Mouse (Mus musculus) E14TG2a.4 (cell line): ENCODE measurements at regions not wholly inside any gene's neighbourhood (a gene's known extent, or its start where the extent isn't known, plus 50 kb on each side); places are given as distances from the start of the nearest gene placed in this dataset.

Experiments used
- H3K27me3 ChIP-seq: 2 replicates; pipeline ENCODE4 v1.6.1; 2014; ENCODE audit warnings: low read length, control low read depth; ENCODE audit not compliant: insufficient read depth
- H3K36me3 ChIP-seq: 2 replicates; pipeline ENCODE4 v1.6.1; 2014; ENCODE audit warnings: low read length, control low read depth; ENCODE audit not compliant: insufficient read depth
- H3K4me1 ChIP-seq: replicated peaks from 2 replicates; pipeline ENCODE4 v1.6.1; 2014; ENCODE audit warnings: low read depth, low read length, control low read depth
- H3K4me3 ChIP-seq: replicated peaks from 2 replicates; pipeline ENCODE4 v1.5.1; 2014; ENCODE audit warnings: mild to moderate bottlenecking, low read length
- H3K9me3 ChIP-seq: 2 replicates; pipeline ENCODE4 v1.6.1; 2014; ENCODE audit warnings: low read length, control low read depth
- CTCF ChIP-seq: conservative IDR thresholded peaks from 2 replicates; pipeline ENCODE4 v1.5.1; 2014; ENCODE audit warnings: low read length
- NANOG ChIP-seq: IDR thresholded peaks from 2 replicates; pipeline ENCODE4 v1.6.1; 2014; ENCODE audit warnings: borderline replicate concordance, low read length, mixed read lengths
- POU5F1 ChIP-seq: IDR thresholded peaks from 2 replicates; pipeline ENCODE4 v1.6.1; 2014; ENCODE audit warnings: low read length, borderline replicate concordance

- Histone ChIP-seq H3K9me3 (peaks cover 5% of the 10 kb centered on the region; the same call in 1 of the 2 replicates), H3K27me3 (no peaks in the 10 kb centered on the region), H3K4me1 (no peaks in the 10 kb centered on the region), H3K4me3 (no peak overlapping the region), H3K36me3 (no peaks in the 10 kb centered on the region)
- TF ChIP-seq NANOG, result no peak
- TF ChIP-seq CTCF, result no peak
- TF ChIP-seq POU5F1, result no peak
These were observed 153.6 kb upstream of the Zfp462 start for GRCm38 (mm10) chr4:54791217-54791742.

GRCm38 (mm10) chr4:54793857-54794256 lies 151.0 kb upstream of the Zfp462 start:
- Histone ChIP-seq H3K27me3 (no peaks in the 10 kb centered on the region), H3K9me3 (peaks cover 12% of the 10 kb centered on the region), H3K36me3 (no peaks in the 10 kb centered on the region), H3K4me1 (no peaks in the 10 kb centered on the region), H3K4me3 (no peak overlapping the region)
- TF ChIP-seq NANOG (no peak), POU5F1 (no peak), CTCF (no peak)

- Histone ChIP-seq H3K4me1 (no peaks in the 10 kb centered on the region), H3K27me3 (no peaks in the 10 kb centered on the region), H3K9me3 (peaks cover 15% of the 10 kb centered on the region), H3K36me3 (no peaks in the 10 kb centered on the region), H3K4me3 (no peak overlapping the region)
- TF ChIP-seq CTCF (no peak), POU5F1 (no peak), NANOG (no peak)
These were observed 149.6 kb upstream of the Zfp462 start for GRCm38 (mm10) chr4:54795246-54795645.

- peaks cover 15% of the 10 kb centered on the region for H3K9me3 ChIP-seq
- TF ChIP-seq CTCF (no peak), NANOG (no peak), POU5F1 (no peak)
- no peaks in the 10 kb centered on the region for H3K36me3 ChIP-seq
These were observed 146.3 kb upstream of the Zfp462 start for GRCm38 (mm10) chr4:54798523-54798922.

GRCm38 (mm10) chr4:54811163-54811562 lies 133.7 kb upstream of the Zfp462 start:
- H3K9me3 ChIP-seq, result no peaks in the 10 kb centered on the region
- no peaks in the 10 kb centered on the region for H3K36me3 ChIP-seq
- TF ChIP-seq CTCF (no peak), NANOG (no peak), POU5F1 (no peak)
- H3K27me3 ChIP-seq, result no peaks in the 10 kb centered on the region
- no peaks in the 10 kb centered on the region for H3K4me1 ChIP-seq
- no peak overlapping the region for H3K4me3 ChIP-seq

More at GRCm38 (mm10) chr4:54798523-54798922, 146.3 kb upstream of the Zfp462 start:
- Histone ChIP-seq H3K4me1 (no peaks in the 10 kb centered on the region), H3K27me3 (no peaks in the 10 kb centered on the region), H3K4me3 (no peak overlapping the region)

- Histone ChIP-seq H3K4me3 (no peak overlapping the region), H3K27me3 (0 out of 2 replicates have a peak, but pooled peaks cover 3% of the 10 kb centered on the region), H3K4me1 (no peaks in the 10 kb centered on the region), H3K36me3 (no peaks in the 10 kb centered on the region), H3K9me3 (no peaks in the 10 kb centered on the region; the same call in 1 of the 2 replicates)
- TF ChIP-seq POU5F1, result no peak
- TF ChIP-seq CTCF, result no peak
- no peak for TF ChIP-seq NANOG
These were observed 131.9 kb upstream of the Zfp462 start for GRCm38 (mm10) chr4:54812740-54813634.

GRCm38 (mm10) chr4:54837326-54837725 lies 107.5 kb upstream of the Zfp462 start:
- Histone ChIP-seq H3K4me1 (peaks cover 13% of the 10 kb centered on the region), H3K9me3 (no peaks in the 10 kb centered on the region), H3K4me3 (no peak overlapping the region), H3K27me3 (peaks cover 3% of the 10 kb centered on the region; the same call in 1 of the 2 replicates), H3K36me3 (no peaks in the 10 kb centered on the region)
- no peak for TF ChIP-seq NANOG
- TF ChIP-seq POU5F1, result no peak
- TF ChIP-seq CTCF, result no peak

- H3K36me3 ChIP-seq, result no peaks in the 10 kb centered on the region
These were observed 106.7 kb upstream of the Zfp462 start for GRCm38 (mm10) chr4:54838111-54838510.

GRCm38 (mm10) chr4:54838794-54839193 lies 106.1 kb upstream of the Zfp462 start:
- Histone ChIP-seq H3K9me3 (no peaks in the 10 kb centered on the region), H3K36me3 (no peaks in the 10 kb centered on the region), H3K4me1 (peaks cover 13% of the 10 kb centered on the region), H3K4me3 (no peak overlapping the region), H3K27me3 (peaks cover 3% of the 10 kb centered on the region; the same call in 1 of the 2 replicates)
- no peak for TF ChIP-seq NANOG
- TF ChIP-seq CTCF, result no peak
- TF ChIP-seq POU5F1, result no peak

More at GRCm38 (mm10) chr4:54838111-54838510, 106.7 kb upstream of the Zfp462 start:
- no peak overlapping the region for H3K4me3 ChIP-seq
- H3K27me3 ChIP-seq, result peaks cover 3% of the 10 kb centered on the region; the same call in 1 of the 2 replicates
- H3K4me1 ChIP-seq, result peaks cover 13% of the 10 kb centered on the region
- no peaks in the 10 kb centered on the region for H3K9me3 ChIP-seq
- no peak for TF ChIP-seq POU5F1
- TF ChIP-seq CTCF, result no peak
- TF ChIP-seq NANOG, result no peak
